ENCODE assay signal across 26 mouse cellular contexts in the genomic region with DNA sequence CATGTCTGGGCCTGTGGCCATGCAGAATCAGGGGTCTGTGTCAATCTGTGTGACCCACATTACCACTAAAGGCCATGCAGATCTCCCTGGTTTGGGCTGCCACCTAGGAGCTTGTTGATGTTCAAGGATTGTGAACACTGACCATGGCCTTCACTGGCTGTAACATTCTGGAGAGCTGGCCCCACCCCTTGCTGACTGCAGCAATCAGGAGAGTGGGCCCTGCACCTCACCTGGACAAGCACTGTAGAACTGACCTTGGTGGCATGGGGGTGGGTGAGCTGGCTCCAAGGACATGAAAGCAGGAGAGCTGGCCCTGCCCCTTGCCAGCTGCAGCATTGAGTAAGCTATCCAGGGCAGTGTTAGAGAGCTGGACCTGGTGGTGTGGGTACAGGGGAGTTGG.
"Had no signal": no experiment of that assay in that cellular context is flagged by ENCODE, and none has a peak within 500 bp of the region (broad histone marks: within the 10 kb centered on the region; RNA-seq: fewer than 3 reads in every experiment).

No protein-coding gene starts in this region.

- H3K27ac ChIP-seq: gastrocnemius, adult 2 months; heart, embryonic 10.5 days; hindbrain, embryonic 10.5 days; hindbrain, embryonic 12.5 days; hindbrain, embryonic 14.5 days; hindbrain, postnatal 0 days; kidney, embryonic 15.5 days; kidney, postnatal 0 days; limb, embryonic 13.5 days; limb, embryonic 15.5 days; liver, embryonic 12.5 days; liver, embryonic 14.5 days had no signal

- H3K4me2 ChIP-seq: heart, embryonic 12.5 days; hindbrain, embryonic 12.5 days; hindbrain, embryonic 14.5 days; kidney, embryonic 15.5 days; limb, embryonic 13.5 days; limb, embryonic 15.5 days; liver, embryonic 12.5 days had no signal

- ATAC-seq: hindbrain, postnatal 0 days; intestine, embryonic 16.5 days; liver, embryonic 12.5 days had no signal

- H3K4me1 ChIP-seq: heart, embryonic 10.5 days; heart, embryonic 12.5 days; hindbrain, embryonic 10.5 days; hindbrain, embryonic 12.5 days; kidney, embryonic 15.5 days; liver, embryonic 12.5 days had no signal

- H3K36me3 ChIP-seq: heart, embryonic 10.5 days; heart, embryonic 12.5 days; hindbrain, embryonic 10.5 days; hindbrain, embryonic 12.5 days; kidney, embryonic 15.5 days; limb, embryonic 13.5 days; limb, embryonic 15.5 days; liver, embryonic 12.5 days had no signal

- H3K9ac ChIP-seq: heart, embryonic 12.5 days; hindbrain, embryonic 12.5 days; hindbrain, embryonic 14.5 days; kidney, embryonic 15.5 days; limb, embryonic 13.5 days; limb, embryonic 15.5 days; liver, embryonic 12.5 days; liver, embryonic 14.5 days had no signal

- H3K27me3 ChIP-seq: heart, embryonic 12.5 days; hindbrain, embryonic 12.5 days; kidney, embryonic 15.5 days; limb, embryonic 13.5 days; limb, embryonic 15.5 days had no signal

- DNase-seq: gastrocnemius, adult 2 months; gastrocnemius, postnatal 10 days; gastrocnemius, postnatal 25 days; heart, postnatal 10 days; heart, postnatal 4 days; kidney, adult 11 months; kidney, adult 2 months; kidney, adult 9 months; kidney, postnatal 14 days; kidney, postnatal 36 days; layer of hippocampus, adult 9-11 months; layer of hippocampus, postnatal 36 days; left cerebral cortex, postnatal 4 days had no signal

- H3K9me3 ChIP-seq: heart, embryonic 10.5 days; hindbrain, embryonic 10.5 days; hindbrain, embryonic 12.5 days; kidney, embryonic 15.5 days; limb, embryonic 13.5 days; limb, embryonic 15.5 days; liver, embryonic 12.5 days had no signal

- H3K4me3 ChIP-seq: gastrocnemius, adult 2 months; heart, embryonic 10.5 days; heart, embryonic 12.5 days; hindbrain, embryonic 10.5 days; hindbrain, embryonic 12.5 days; kidney, embryonic 15.5 days; limb, embryonic 13.5 days; limb, embryonic 15.5 days; liver, embryonic 12.5 days had no signal
